Mouse (Mus musculus) liver, embryonic 16.5 days (tissue): ENCODE measurements around the gene Tmco3. TPM values are rescaled to one million over a fixed set of nuclear protein-coding genes. Genes with fewer than 3 reads are reported as not detected.

ENCODE experiments used
- ATAC-seq: fragments of 200-750 bp; cut with Nextera tagmentation; 2 replicates; pipeline ENCODE4 v1.8.0; 2017; ENCODE audit warnings: low read depth, mild to moderate bottlenecking, moderate number of reproducible peaks, moderate library complexity
- H3K27ac ChIP-seq: fragments of 300-500 bp; sonication (generic); 2 replicates; pipeline ENCODE4 v1.5.1; 2014; ENCODE audit warnings: mild to moderate bottlenecking, low read length
- H3K27me3 ChIP-seq: fragments of 300-500 bp; sonication (generic); 2 replicates; pipeline ENCODE4 v1.6.1; 2014; ENCODE audit warnings: low read depth, low read length, mixed read lengths; ENCODE audit not compliant: control insufficient read depth, insufficient read depth
- H3K36me3 ChIP-seq: fragments of 300-500 bp; sonication (generic); 2 replicates; pipeline ENCODE4 v1.6.1; 2014; ENCODE audit warnings: mild to moderate bottlenecking; ENCODE audit not compliant: control insufficient read depth, insufficient read depth
- H3K4me1 ChIP-seq: fragments of 300-500 bp; sonication (generic); 2 replicates; pipeline ENCODE4 v1.6.1; 2014; ENCODE audit warnings: low read depth, low read length, mixed read lengths; ENCODE audit not compliant: control insufficient read depth
- H3K4me2 ChIP-seq: fragments of 300-500 bp; sonication (generic); 2 replicates; pipeline ENCODE4 v1.6.1; 2014; ENCODE audit warnings: low read depth, low read length, mixed read lengths
- H3K4me3 ChIP-seq: fragments of 300-500 bp; sonication (generic); 2 replicates; pipeline ENCODE4 v1.5.1; 2014; ENCODE audit warnings: low read depth, mild to moderate bottlenecking, low read length
- H3K9ac ChIP-seq: fragments of 300-500 bp; sonication (generic); 2 replicates; pipeline ENCODE4 v1.6.1; 2014; ENCODE audit warnings: low read depth, low read length
- H3K9me3 ChIP-seq: fragments of 300-500 bp; sonication (generic); replicated peaks from 2 replicates; pipeline ENCODE4 v1.6.1; 2016; ENCODE audit warnings: low read length; ENCODE audit not compliant: control insufficient read depth
- WGBS: fragments of 180-500 bp; shearing (Covaris S2); extraction: QIAGEN DNeasy Blood & Tissue Kit; methylation state at CpG from one replicate; pipeline ENCODE4 v1.1.7; 2014; ENCODE audit not compliant: insufficient replicate concordance; 5-methylcytosine and 5-hydroxymethylcytosine counted together
- polyA plus RNA-seq: library from polyadenylated mRNA; unstranded; fragments of >200 nt; fragmentation: Nextera tagmentation; extraction: Ambion mirVana; gene quantifications from 2 replicates; pipeline ENCODE4 v1.2.1, GENCODE M21; 2015

Gene Tmco3
- polyA plus RNA-seq, 1 experiment from 2014 or later, result 6.0 TPM

DNA sequence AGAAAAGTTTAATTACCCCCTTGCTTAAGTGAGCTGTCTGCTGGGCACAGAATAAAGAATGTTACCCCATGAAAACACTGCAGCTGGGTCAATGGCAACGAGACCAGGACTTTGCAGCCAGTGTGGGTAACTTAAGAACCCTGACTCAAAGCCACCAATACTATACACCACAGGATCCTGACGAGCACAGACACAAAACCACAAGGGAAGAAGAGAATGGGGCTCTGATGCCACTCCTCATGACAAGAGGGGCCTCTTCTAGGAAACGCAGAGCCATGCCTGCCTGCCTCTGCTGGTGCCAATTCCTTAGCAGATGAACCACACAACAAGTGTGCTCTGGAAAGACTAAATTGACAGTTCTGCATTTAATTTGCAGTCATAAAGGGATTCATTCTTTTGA, 24.6 kb upstream of the Tmco3 start:
- no peaks in the 10 kb centered on the region for H3K27me3 ChIP-seq
- H3K4me2 ChIP-seq, result no peak overlapping the region
- no peak overlapping the region for H3K9ac ChIP-seq
- ATAC-seq, result no peak
- H3K4me3 ChIP-seq, result no peak overlapping the region
- no peaks in the 10 kb centered on the region for H3K9me3 ChIP-seq
- no peaks in the 10 kb centered on the region for H3K36me3 ChIP-seq
- 22% methylated on average over 3 of the region's 3 CpGs for WGBS
- H3K27ac ChIP-seq, result no peak overlapping the region
- no peaks in the 10 kb centered on the region for H3K4me1 ChIP-seq

DNA sequence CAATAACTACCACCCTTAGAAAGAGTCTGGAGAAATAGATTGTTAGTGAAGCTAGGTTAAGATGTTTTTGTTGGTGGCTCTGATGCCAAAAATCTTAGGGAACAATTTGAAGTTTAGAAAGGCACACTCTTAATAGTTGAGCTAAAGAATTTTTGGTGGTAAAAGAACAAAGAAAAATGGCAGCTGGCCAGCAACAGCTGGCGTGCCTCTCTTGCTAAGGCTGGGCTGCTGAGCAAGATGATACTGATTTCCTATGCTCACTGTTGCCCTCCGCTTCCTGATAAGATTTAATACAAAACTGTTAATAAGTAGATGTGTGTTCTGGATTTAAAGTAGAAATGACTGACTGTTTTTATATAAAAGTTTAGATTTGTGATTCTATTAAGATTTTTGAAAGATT, 20.4 kb upstream of the Tmco3 start:
- Histone ChIP-seq H3K4me1 (no peaks in the 10 kb centered on the region), H3K9ac (no peak overlapping the region), H3K9me3 (no peaks in the 10 kb centered on the region), H3K4me3 (no peak overlapping the region), H3K36me3 (peaks cover 4% of the 10 kb centered on the region), H3K4me2 (no peak overlapping the region), H3K27me3 (no peaks in the 10 kb centered on the region), H3K27ac (no peak overlapping the region)
- no peak for ATAC-seq
- WGBS, result 58% methylated on average over 2 of the region's 2 CpGs

DNA sequence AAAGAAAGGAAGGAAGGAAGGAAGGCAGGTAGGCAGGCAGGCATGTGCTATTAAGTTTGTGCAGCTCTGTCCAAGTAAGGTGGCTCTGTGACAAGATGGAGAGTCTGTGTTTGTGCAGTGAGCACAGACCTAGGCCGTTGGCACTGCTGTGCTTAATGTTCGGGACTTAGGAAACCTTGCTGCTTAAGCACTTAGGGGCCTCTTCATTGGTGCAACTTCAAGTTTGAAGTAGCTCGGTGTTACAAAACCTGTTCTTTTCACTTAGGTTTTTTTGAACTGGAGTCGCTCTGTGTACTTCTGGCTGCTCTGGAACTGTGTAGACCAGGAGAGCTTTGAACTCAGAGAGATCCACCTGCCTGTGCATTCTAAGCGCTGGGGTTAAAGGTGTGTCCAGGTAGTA, 15.2 kb upstream of the Tmco3 start:
- Histone ChIP-seq H3K4me1 (no peaks in the 10 kb centered on the region), H3K9me3 (no peaks in the 10 kb centered on the region), H3K36me3 (peaks cover 4% of the 10 kb centered on the region), H3K4me2 (no peak overlapping the region), H3K27ac (no peak overlapping the region), H3K9ac (no peak overlapping the region), H3K27me3 (no peaks in the 10 kb centered on the region), H3K4me3 (no peak overlapping the region)
- WGBS, result 71% methylated on average over 5 of the region's 5 CpGs
- no peak for ATAC-seq

DNA sequence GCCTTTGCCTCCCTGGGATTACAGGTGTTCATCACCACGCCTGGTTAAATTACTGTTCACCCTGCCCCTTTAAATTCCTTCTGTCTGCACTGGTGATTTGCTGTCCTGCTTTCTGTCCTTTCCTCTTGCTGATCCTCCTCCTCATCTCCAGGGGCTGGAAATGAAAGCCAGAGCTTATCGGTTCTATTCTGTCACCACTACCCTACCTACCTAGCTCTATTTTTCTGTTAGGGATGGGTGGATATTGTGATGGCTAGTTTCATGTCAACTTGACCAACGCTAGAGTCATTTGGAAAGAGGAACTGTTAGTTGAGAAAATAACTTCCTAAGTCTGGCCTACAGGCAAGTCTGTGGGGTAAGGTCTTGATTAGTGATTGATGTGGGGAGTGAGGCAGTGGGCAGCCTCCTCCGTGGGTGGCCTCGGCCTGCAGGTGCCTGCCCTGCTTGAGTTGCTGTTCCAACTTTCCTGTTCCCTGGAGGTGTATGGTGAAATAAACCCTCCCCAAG, 11.0 kb upstream of the Tmco3 start:
- WGBS, result 64% methylated on average over 5 of the region's 5 CpGs
- no peak overlapping the region for H3K27ac ChIP-seq
- ATAC-seq, result no peak
- no peaks in the 10 kb centered on the region for H3K36me3 ChIP-seq
- H3K4me1 ChIP-seq, result no peaks in the 10 kb centered on the region
- H3K9me3 ChIP-seq, result no peaks in the 10 kb centered on the region
- no peak overlapping the region for H3K9ac ChIP-seq
- no peak overlapping the region for H3K4me3 ChIP-seq
- no peak overlapping the region for H3K4me2 ChIP-seq
- H3K27me3 ChIP-seq, result no peaks in the 10 kb centered on the region

DNA sequence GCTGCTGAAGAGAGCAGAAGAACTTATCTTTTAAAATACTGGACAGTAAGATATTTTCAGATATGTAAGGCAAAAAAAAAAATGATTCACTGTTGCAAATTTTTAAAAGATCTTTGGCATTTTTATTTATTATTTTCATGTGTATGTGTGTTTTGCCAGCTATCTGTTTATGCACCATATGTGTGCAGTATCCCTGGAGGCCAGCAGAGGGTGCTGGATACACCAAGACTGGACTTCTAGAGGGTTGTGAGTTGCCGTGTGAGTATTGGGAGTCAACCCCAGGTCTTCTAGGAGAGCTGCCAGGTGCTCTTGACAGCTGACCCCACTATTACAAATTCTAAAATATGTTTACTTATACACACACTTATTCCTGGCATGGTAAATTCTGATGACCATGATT, 4.8 kb upstream of the Tmco3 start:
- Histone ChIP-seq H3K4me3 (no peak overlapping the region), H3K27ac (no peak overlapping the region), H3K9me3 (no peaks in the 10 kb centered on the region), H3K4me1 (peaks cover 8% of the 10 kb centered on the region), H3K9ac (no peak overlapping the region), H3K27me3 (no peaks in the 10 kb centered on the region), H3K4me2 (no peak overlapping the region), H3K36me3 (no peaks in the 10 kb centered on the region)
- ATAC-seq, result no peak
- 74% methylated on average over 1 of the region's 1 CpGs for whole genome bisulfite sequencing

DNA sequence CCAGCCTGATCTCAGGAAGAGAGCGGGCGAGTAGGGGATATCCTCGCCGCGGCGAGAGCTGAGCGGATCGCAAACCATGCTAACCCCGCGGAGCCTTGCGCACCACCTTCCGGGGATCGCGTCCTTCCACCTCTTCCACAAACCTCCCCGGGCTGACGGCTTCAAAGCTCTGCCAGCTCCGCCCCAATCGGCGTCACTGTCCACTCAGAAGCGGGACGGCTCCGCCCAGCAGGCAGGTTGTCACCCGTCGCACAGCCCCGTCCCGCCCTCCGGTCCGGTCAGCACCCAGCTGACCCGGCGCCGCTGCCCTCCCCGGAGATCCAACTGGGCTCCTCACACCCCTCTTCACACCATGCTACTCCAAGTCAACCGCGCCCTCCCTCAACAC, 692 bp upstream of the Tmco3 start:
- Histone ChIP-seq H3K4me1 (peaks cover 19% of the 10 kb centered on the region), H3K27ac (peak overlapping the region; percentile 100), H3K27me3 (no peaks in the 10 kb centered on the region), H3K36me3 (no peaks in the 10 kb centered on the region), H3K4me3 (peak overlapping the region; percentile 92), H3K9ac (peak overlapping the region; percentile 94), H3K4me2 (peak overlapping the region; percentile 91), H3K9me3 (no peaks in the 10 kb centered on the region)
- WGBS, result under 1% methylated on average over 34 of the region's 34 CpGs
- ATAC-seq, result peak; percentile 86

DNA sequence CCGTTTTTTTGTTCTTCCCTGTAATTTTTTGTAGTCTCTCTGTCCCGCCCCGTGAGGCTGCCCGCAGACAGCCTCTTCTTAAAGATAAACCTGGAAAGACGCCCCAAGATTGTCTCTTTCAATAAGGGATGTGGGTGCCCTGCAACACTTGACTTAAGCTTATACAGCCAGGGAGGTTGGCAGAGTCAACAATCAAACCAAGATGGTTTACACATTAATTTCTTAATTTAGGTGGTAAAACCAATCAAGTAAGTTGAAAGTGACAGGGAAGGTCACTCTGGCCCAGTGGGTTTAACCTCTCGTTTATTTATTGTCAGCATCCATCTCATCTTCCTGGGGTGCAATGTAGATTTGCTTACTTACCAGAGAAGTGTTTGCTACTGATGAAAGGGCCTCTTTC, 656 bp downstream of the Tmco3 start:
- H3K4me1 ChIP-seq, result peaks cover 19% of the 10 kb centered on the region
- ATAC-seq, result no peak
- no peaks in the 10 kb centered on the region for H3K9me3 ChIP-seq
- peak overlapping the region; percentile 91 for H3K4me2 ChIP-seq
- H3K27ac ChIP-seq, result no peak overlapping the region
- no peaks in the 10 kb centered on the region for H3K27me3 ChIP-seq
- WGBS, result 6% methylated on average over 6 of the region's 6 CpGs
- peak overlapping the region; percentile 92 for H3K4me3 ChIP-seq
- peaks cover 3% of the 10 kb centered on the region; the same call in 1 of the 2 replicates for H3K36me3 ChIP-seq
- H3K9ac ChIP-seq, result peak overlapping the region; percentile 94

DNA sequence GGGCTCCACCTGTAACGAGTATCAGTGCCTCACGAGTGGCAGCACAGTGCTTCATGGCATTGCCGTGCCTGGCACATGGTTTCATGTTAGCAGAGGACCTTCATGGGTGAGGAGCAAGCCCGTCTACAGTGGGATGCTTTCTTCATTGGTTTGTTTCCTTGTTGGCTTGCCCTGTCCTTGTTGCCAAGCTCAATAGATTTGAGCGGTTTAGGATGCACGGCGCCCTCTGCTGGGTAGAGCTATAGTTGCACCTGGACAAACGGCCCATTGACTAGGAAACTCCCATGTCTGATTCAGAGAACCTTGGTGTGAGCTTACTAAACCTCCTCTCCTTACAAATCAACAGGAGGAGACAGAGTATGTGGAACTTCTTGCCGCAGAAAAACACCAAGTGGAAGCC, 4.4 kb downstream of the Tmco3 start:
- peaks cover 3% of the 10 kb centered on the region; the same call in 1 of the 2 replicates for H3K36me3 ChIP-seq
- no peak overlapping the region for H3K4me3 ChIP-seq
- no peak overlapping the region for H3K9ac ChIP-seq
- H3K4me1 ChIP-seq, result peaks cover 11% of the 10 kb centered on the region
- H3K27me3 ChIP-seq, result no peaks in the 10 kb centered on the region
- ATAC-seq, result no peak
- WGBS, result 22% methylated on average over 9 of the region's 9 CpGs
- H3K4me2 ChIP-seq, result no peak overlapping the region
- H3K27ac ChIP-seq, result no peak overlapping the region
- no peaks in the 10 kb centered on the region for H3K9me3 ChIP-seq

DNA sequence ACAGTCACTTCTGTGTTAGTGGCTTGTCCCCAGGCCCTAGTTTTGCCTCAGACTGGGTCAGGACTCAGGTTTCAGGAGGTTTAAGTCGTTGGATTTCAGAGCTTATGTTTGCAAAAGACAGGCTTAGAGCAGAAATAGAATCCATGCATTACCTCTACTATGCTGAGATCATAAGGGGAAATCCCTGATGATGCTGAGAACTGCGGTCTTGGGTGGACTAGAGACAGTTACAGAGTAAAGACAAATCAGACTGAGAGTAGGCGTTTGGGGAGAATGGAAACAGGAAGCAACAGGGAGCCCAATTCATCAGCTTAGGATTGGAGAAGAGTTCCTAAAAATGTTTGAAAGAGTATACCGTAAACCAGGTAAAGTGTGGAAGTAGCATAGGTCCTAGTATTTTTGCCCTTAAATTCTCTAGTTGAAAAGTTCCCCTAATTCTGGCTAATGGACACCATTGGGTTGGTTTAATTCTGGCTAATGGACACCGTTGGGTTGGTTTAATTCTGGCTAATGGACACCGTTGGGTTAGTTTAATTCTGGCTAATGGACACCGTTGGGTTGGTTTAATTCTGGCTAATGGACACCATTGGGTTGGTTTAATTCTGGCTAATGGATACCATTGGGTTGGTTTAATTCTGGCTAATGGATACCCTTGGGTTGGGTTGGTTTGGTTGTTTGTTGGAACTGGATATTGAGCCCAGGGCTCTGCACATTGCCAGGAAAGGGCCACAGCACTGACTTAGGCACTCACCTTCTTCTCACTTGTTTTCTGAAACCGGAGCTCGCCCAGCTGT, 5.9 kb downstream of the Tmco3 start:
- H3K36me3 ChIP-seq, result peaks cover 3% of the 10 kb centered on the region; the same call in 1 of the 2 replicates
- no peak for ATAC-seq
- no peak overlapping the region for H3K4me3 ChIP-seq
- peaks cover 4% of the 10 kb centered on the region for H3K4me1 ChIP-seq
- H3K4me2 ChIP-seq, result no peak overlapping the region
- WGBS, result 75% methylated on average over 9 of the region's 9 CpGs
- no peaks in the 10 kb centered on the region for H3K9me3 ChIP-seq
- no peak overlapping the region for H3K27ac ChIP-seq
- no peaks in the 10 kb centered on the region for H3K27me3 ChIP-seq
- H3K9ac ChIP-seq, result no peak overlapping the region
